Mouse (Mus musculus): ENCODE measurements around the gene Cep68. TPM values are rescaled to one million over a fixed set of nuclear protein-coding genes. Genes with fewer than 3 reads are reported as not detected.

Cep68 gene
- total RNA-seq (2015) (22.6 and 27.7 TPM in 2 replicates), total RNA-seq (2017) (28.3 and 28.6 TPM in 2 replicates)

DNA sequence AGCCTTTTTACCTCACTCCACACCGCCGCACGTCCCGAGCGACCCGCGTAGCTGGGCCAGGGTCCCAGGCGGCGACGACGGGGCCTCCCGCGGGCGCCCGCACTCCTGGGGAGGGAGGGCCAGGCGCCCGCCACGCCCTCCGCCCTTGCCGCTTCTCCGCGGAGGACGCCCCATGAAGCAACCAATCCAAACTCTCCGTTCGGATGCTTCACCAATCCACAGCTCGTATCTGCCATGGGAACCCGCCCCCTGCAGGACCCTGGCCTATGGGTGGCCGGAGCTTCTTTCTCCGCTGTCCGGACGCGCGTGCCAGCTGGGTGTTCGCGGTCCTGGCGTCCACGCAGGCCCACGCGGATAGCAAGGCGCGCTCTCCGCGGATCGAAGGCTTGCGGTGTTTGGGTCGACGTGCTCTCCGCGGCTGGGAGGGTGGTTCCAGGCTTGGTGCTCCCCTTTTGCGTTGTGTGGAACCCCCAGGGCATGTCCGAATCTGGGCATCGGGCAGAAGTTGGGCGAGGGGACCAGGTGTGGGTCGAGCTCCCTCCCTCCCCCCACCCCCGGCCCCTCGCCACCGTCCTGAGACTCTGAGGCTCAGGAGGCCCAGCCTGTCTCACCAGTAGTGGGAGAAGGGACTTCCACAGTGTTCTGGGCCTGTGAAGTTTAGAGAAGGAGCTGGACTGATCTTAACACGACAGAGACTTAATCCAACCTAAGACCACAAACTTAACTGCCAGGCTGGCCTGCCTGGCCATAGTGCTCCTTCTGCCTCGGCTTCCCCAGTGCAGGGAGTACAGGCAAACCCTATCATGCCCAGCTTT, at the start of gene Cep68:
Gene Cep68, minus strand, starts transcription at position 134 of the 815 bp plus-strand sequence.
- ATAC-seq (replicated peaks; ENCODE audit: poor library complexity) = peak; percentile 93

- no peak for ATAC-seq (replicated peaks; ENCODE audit: poor library complexity)
These were observed 35.2 kb upstream of the Cep68 start for GRCm38 (mm10) chr11:20284463-20284862.

- no peak for ATAC-seq (replicated peaks; ENCODE audit: poor library complexity)
These were observed 33.5 kb upstream of the Cep68 start for GRCm38 (mm10) chr11:20282601-20283219.

DNA sequence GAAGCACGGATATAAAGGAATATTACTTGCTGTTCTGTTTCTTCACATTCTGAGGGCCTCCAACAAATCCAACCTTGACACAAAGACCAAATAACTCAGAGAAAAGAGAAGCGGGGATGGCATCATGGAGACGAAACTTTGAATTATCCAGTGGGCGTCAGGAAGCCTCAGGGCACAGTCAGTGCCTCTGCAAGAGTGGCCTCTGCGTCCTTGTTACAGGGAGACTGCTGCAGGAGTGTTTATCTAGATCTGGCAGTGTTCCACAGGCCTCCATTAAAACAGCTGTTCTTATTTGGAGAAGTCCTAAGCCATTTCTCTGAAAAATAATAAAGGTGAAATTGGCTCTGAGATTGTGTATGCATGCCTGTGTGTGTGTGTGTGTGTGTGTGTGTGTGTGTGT, 31.8 kb upstream of the Cep68 start:
- ATAC-seq (replicated peaks; ENCODE audit: poor library complexity) = no peak

GRCm38 (mm10) chr11:20278702-20279101, 29.5 kb upstream of the Cep68 start:
- no peak for ATAC-seq (replicated peaks; ENCODE audit: poor library complexity)

DNA sequence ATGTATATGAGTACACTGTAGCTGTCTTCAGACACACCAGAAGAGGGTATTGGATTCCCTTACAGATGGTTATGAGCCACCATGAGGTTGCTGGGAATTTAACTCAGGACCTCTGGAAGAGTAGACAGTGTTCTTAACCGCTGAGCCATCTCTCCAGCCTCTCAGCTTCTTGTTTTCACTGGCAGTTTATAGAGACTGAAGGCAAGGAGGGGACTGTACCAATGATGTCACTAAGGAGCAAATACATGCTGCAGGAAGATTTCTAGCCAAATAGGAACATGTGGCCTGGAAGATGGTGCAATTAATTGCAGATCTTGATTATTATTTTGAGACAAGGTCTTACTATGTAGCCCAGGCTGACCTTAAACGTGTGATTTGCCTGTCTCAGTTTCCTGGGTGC, 27.9 kb upstream of the Cep68 start:
- ATAC-seq (replicated peaks; ENCODE audit: poor library complexity) = no peak

DNA sequence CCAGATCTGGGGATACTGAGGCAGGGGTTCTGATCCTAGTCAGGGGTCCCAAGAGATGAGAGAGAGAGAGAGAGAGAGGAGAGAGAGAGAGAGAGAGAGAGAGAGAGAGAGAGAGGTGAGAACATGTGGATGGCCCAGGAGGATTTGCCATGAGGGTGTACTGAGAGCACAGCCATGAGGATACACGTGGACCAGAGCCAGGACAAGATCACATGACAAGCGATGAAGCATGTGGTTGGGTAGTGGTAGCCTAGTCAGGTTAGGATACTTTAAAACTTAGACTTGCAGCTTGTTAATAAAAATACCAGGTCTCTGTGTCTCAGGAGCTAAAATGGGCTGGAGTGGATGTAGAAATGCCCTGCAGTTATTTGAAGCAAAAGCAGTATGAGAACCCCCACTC, 26.7 kb upstream of the Cep68 start:
- no peak for ATAC-seq (replicated peaks; ENCODE audit: poor library complexity)

- ATAC-seq (replicated peaks; ENCODE audit: poor library complexity) = 0 out of 2 replicates have a peak, but pooled peaks have one; percentile 31
These were observed 20.7 kb upstream of the Cep68 start for GRCm38 (mm10) chr11:20269885-20270284.

DNA sequence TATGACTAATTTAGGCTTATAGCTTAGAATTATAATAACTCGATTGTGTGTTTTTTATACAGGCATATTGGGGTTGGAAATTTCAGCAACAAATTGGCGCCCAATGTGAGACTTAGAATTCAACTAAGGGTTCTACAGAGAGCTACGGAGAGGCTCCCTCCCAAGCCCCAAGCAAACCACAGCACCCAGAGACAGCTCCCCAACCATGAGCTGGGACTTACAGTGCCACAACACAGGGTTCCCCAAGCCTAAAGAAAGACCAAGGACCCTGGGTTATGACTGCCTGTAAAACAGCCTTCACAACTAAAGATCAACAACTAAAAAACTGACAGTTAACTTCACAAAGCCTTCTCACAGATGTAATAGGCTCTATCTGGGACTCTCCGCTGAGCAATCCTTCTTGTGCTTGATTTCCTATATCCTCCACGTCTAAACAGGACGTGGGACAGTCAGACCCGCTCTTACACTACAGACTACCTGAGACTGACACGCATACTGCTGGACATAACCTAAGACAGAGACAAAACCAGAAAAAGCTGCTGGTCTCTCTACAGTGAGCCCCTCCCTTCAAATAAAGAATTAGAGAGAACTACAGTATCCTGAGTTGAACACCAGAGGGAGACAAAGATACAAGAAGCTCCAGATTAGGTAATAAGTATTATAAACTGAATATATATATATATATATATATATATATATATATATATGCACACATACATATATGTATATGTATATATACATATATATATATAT, 13.6 kb upstream of the Cep68 start:
- ATAC-seq (replicated peaks; ENCODE audit: poor library complexity) = peak; percentile 83

DNA sequence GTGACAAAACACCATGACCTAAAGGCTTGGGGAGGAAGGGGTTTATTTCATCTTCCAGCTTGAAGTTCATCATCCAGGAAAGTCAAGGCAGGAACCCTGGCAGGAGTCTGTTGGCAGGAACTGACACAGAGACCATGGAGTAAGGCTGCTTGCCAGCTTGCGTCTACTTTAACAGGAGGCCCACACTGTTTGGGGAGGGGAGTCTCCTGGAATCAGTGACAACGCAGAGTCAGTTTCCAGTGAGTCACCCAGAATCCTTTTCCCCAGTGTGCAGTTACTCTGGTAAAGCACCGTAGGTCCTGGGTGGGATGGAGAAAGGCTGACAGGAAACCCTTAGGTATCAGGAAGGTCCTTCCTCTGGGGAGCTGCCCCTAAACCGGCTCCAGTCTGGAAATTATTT, 5.6 kb upstream of the Cep68 start:
- ATAC-seq (replicated peaks; ENCODE audit: poor library complexity) = no peak

- ATAC-seq (replicated peaks; ENCODE audit: poor library complexity) = no peak
These were observed 3.9 kb upstream of the Cep68 start for GRCm38 (mm10) chr11:20253088-20253487.

DNA sequence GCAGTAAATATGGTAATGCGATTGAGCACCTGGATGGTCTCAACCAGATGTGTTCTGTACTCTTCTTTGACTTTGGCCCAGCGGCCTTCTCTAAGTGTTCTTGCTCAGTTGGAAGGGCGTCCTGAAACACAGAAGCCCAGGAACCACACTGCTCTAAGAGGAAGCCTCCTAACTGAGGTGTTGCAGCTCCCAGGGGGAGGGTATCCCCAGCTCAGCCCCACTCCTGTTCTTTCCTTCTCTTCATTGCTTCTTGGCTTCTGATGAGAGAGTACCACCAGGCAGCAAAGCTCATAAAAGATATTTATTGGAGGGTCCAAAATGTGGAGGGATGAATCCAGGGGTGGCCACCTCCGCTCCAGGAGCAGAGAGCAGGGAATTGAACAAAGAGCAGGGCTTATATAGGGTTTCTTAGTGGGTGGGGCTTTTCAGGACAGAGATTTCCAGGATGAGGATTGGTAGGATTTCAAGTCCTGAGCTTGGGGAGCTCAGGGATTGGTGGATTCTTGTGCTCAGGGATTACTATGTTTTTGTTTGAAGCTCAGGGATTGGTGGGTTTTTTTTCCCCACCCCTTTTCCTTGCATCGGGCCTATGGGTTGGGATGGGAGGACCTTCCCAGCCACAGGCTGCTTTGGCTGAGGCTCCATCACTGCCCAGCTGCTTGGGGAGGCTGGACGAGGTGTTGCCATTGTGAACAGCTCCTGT, 1.4 kb upstream of the Cep68 start:
- ATAC-seq (replicated peaks; ENCODE audit: poor library complexity) = no peak

GRCm38 (mm10) chr11:20248840-20249239, 389 bp downstream of the Cep68 start:
- ATAC-seq (replicated peaks; ENCODE audit: poor library complexity) = peak; percentile 15

DNA sequence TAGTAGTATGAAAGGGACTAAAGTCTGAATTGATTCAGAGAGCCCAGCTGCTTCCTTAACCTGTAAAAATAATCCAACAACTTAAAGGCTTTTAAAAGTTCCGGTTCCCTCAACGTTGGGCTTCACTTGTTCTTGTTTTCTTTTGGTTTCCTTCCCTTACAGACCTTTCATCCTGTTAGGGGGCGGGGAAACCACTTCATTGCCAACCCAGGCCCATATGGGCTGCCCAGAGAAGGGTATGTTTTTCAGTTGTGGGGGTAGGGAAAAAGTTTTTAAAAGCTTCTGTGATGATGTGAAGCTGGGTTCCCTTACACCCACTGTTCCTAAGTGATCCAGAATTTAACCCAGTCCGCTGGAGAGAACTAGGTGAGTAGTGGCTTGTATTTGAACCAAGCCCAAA, 952 bp downstream of the Cep68 start:
- no peak for ATAC-seq (replicated peaks; ENCODE audit: poor library complexity)

DNA sequence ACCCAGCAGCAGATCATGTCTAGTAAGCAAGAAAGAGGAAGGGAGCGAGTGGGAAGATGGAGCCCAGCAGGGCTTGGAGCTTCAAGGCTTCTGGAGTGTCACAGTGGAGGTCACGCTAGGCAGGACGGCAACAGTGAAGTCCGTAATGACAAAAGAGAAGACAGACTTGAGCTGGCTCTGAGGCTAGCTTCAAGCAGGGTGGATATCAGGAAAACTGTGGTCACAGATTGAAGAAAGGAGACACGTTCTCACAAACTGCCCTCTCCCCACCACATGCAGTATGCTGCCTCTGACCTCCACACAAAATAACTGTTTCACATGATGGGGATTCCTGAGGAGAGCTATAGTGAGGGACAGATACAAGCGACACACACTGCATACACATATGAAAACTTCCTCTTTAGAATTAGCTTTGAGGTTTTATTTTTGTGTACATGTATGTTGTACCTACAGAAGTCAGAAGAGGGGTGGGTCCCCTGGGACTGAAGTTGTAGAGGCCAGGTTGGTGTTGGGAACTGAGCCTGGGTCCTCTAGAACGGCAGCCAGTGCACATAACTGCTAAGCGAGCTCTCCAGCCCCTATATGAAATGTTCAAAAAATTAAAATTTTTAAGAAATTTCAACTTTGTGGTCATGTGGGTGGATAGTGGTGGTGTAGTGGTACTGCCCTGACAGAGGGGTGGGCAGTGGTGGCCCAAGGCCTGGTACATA, 1.9 kb downstream of the Cep68 start:
- no peak for ATAC-seq (replicated peaks; ENCODE audit: poor library complexity)

DNA sequence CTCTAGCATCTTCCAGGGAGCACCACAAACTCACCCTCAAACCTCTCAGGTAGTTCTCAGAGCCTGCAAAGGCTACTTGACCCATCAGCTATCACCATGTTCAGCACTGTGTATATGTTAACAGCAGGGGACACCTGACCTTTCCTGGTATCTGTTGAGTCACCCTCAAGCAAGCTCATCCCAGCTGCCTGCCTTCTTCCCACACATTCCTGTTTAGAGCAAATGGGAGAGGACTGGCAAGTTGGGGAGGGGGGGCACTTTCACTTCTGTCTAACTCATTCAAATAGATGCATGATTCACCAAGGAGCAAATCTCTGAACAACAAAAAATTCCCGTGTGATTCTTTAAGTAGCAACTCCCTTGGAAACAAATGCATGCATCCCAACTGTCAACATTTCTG, 2.6 kb downstream of the Cep68 start:
- ATAC-seq (replicated peaks; ENCODE audit: poor library complexity) = no peak

- no peak for ATAC-seq (replicated peaks; ENCODE audit: poor library complexity)
These were observed 3.9 kb downstream of the Cep68 start for GRCm38 (mm10) chr11:20245316-20245715.

GRCm38 (mm10) chr11:20244336-20245290, 4.6 kb downstream of the Cep68 start:
- ATAC-seq (replicated peaks; ENCODE audit: poor library complexity) = peak; percentile 35

DNA sequence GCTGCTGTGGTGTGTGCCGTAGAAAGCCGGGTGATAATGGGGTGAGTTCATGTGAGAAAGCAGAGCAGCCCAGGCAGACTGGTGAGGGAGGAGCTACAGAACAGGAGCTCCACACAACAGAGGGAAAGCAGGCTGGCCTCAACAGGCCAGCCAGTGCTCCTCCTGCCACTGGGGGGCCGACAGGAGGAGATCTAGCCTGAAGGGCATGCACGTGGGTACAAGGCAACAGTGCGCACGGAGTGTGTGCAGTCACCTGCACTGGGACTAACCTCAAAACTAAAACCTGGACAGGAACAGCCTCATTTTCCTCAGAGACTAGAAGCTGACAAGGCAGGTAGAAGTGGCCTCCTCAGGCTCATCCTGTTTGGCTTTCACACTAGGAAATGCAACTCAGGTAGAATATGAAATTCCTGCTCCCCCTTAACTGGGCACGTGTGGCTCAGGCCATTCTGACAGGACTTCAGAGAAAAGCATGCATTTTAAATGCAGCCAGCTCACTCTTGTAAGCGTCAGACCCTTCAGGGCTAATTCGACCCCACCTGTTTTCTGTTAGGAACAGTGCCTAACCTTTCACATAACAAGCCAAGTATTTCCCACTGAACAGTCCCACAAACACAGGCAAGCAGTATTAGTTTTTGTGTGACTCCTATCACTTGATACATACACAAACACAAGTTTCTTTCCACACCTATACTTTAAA, 5.9 kb downstream of the Cep68 start:
- ATAC-seq (replicated peaks; ENCODE audit: poor library complexity) = peak; percentile 77

Measured in megakaryocyte progenitor cell, adult 5-6 weeks (primary cell).